Mouse (Mus musculus): ENCODE results near the gene Urah. TPM values are rescaled to one million over a fixed set of nuclear protein-coding genes. Genes with fewer than 3 reads are reported as not detected.

Gene Urah
- polyA plus RNA-seq, 1 experiment from 2014 or later = 3.2 TPM

Other genes with a start within 250 kb of the Urah start
- not detected in 2 replicates for gene Olfr46, start 233.7 kb upstream of the Urah start, polyA plus RNA-seq (2014; fragmentation: Nextera tagmentation; extraction: Ambion mirVana)
- not detected in 2 replicates for gene Olfr61, start 206.0 kb upstream of the Urah start, polyA plus RNA-seq (2014; fragmentation: Nextera tagmentation; extraction: Ambion mirVana)
- gene Olfr53, start 188.6 kb upstream of the Urah start, polyA plus RNA-seq (2014; fragmentation: Nextera tagmentation; extraction: Ambion mirVana) = not detected in 2 replicates
- not detected in 2 replicates for gene Olfr539, start 175.1 kb upstream of the Urah start, polyA plus RNA-seq (2014; fragmentation: Nextera tagmentation; extraction: Ambion mirVana)
- gene Olfr45, start 153.1 kb upstream of the Urah start, polyA plus RNA-seq (2014; fragmentation: Nextera tagmentation; extraction: Ambion mirVana) = not detected in 2 replicates
- not detected in 2 replicates for gene Olfr541, start 137.8 kb upstream of the Urah start, polyA plus RNA-seq (2014; fragmentation: Nextera tagmentation; extraction: Ambion mirVana)
- not detected in 2 replicates for gene Cyp2e1, start 71.3 kb upstream of the Urah start, polyA plus RNA-seq (2014; fragmentation: Nextera tagmentation; extraction: Ambion mirVana)
- gene Syce1, start 47.2 kb upstream of the Urah start, polyA plus RNA-seq (2014; fragmentation: Nextera tagmentation; extraction: Ambion mirVana) = 0.30 and 0.45 TPM in 2 replicates
- 2.8 and 3.0 TPM in 2 replicates for gene Zfp941, start 12.8 kb upstream of the Urah start, polyA plus RNA-seq (2014; fragmentation: Nextera tagmentation; extraction: Ambion mirVana)
- not detected in 2 replicates for gene Scgb1c1, start 10.5 kb downstream of the Urah start, polyA plus RNA-seq (2014; fragmentation: Nextera tagmentation; extraction: Ambion mirVana)
- not detected in 2 replicates for gene Odf3, start 12.8 kb downstream of the Urah start, polyA plus RNA-seq (2014; fragmentation: Nextera tagmentation; extraction: Ambion mirVana)
- not detected in 2 replicates for gene Gm45785, start 21.3 kb downstream of the Urah start, polyA plus RNA-seq (2014; fragmentation: Nextera tagmentation; extraction: Ambion mirVana)
- 64.9 and 82.6 TPM in 2 replicates for gene Ric8a, start 21.9 kb downstream of the Urah start, polyA plus RNA-seq (2014; fragmentation: Nextera tagmentation; extraction: Ambion mirVana)
- gene Bet1l, start 22.6 kb downstream of the Urah start, polyA plus RNA-seq (2014; fragmentation: Nextera tagmentation; extraction: Ambion mirVana) = 42.3 and 43.7 TPM in 2 replicates
- 151 and 154 TPM in 2 replicates for gene Psmd13, start 47.0 kb downstream of the Urah start, polyA plus RNA-seq (2014; fragmentation: Nextera tagmentation; extraction: Ambion mirVana)
- gene Sirt3, start 47.3 kb downstream of the Urah start, polyA plus RNA-seq (2014; fragmentation: Nextera tagmentation; extraction: Ambion mirVana) = 24.7 and 25.3 TPM in 2 replicates
- gene Cox8b, start 65.4 kb downstream of the Urah start, polyA plus RNA-seq (2014; fragmentation: Nextera tagmentation; extraction: Ambion mirVana) = 0.62 and 0.83 TPM in 2 replicates
- 12.5 and 18.4 TPM in 2 replicates for gene Nlrp6, start 85.9 kb downstream of the Urah start, polyA plus RNA-seq (2014; fragmentation: Nextera tagmentation; extraction: Ambion mirVana)
- 26.9 and 29.2 TPM in 2 replicates for gene Pgghg, start 106.4 kb downstream of the Urah start, polyA plus RNA-seq (2014; fragmentation: Nextera tagmentation; extraction: Ambion mirVana)
- 0.94 and 2.3 TPM in 2 replicates for gene Ifitm5, start 115.3 kb downstream of the Urah start, polyA plus RNA-seq (2014; fragmentation: Nextera tagmentation; extraction: Ambion mirVana)
- 0.81 TPM in 1 of 2 replicates, not detected in the other for gene Gm45717, start 120.9 kb downstream of the Urah start, polyA plus RNA-seq (2014; fragmentation: Nextera tagmentation; extraction: Ambion mirVana)
- 1,598 and 1,676 TPM in 2 replicates for gene Ifitm2, start 121.0 kb downstream of the Urah start, polyA plus RNA-seq (2014; fragmentation: Nextera tagmentation; extraction: Ambion mirVana)
- 198 and 221 TPM in 2 replicates for gene Ifitm1, start 132.2 kb downstream of the Urah start, polyA plus RNA-seq (2014; fragmentation: Nextera tagmentation; extraction: Ambion mirVana)
- gene Ifitm3, start 175.8 kb downstream of the Urah start, polyA plus RNA-seq (2014; fragmentation: Nextera tagmentation; extraction: Ambion mirVana) = 295 and 303 TPM in 2 replicates
- 0.78 and 1.2 TPM in 2 replicates for gene Ifitm6, start 182.9 kb downstream of the Urah start, polyA plus RNA-seq (2014; fragmentation: Nextera tagmentation; extraction: Ambion mirVana)
- not detected in 2 replicates for gene Gm17387, start 194.1 kb downstream of the Urah start, polyA plus RNA-seq (2014; fragmentation: Nextera tagmentation; extraction: Ambion mirVana)
- gene B4galnt4, start 226.1 kb downstream of the Urah start, polyA plus RNA-seq (2014; fragmentation: Nextera tagmentation; extraction: Ambion mirVana) = 9.2 and 13.6 TPM in 2 replicates
- 11.6 and 14.7 TPM in 2 replicates for gene Pkp3, start 243.2 kb downstream of the Urah start, polyA plus RNA-seq (2014; fragmentation: Nextera tagmentation; extraction: Ambion mirVana)

Data from intestine, embryonic 14.5 days (tissue).